Mouse (Mus musculus) thymus, adult 2 months (tissue): Measurements from ENCODE around the gene Fgfr2.

Experiments
- CTCF ChIP-seq: fragments of 200-500 bp; IDR thresholded peaks from 2 replicates; pipeline ENCODE4 v1.5.1; 2012; ENCODE audit warnings: mild to moderate bottlenecking, control low read depth, low read length, moderate library complexity, borderline replicate concordance; ENCODE audit not compliant: control insufficient read depth, poor library complexity, insufficient read depth; ENCODE audit errors: extremely low read depth
- POLR2A ChIP-seq: fragments of 200-500 bp; IDR thresholded peaks from 2 replicates; pipeline ENCODE4 v1.6.1; 2012; ENCODE audit warnings: mild to moderate bottlenecking, low read length, control low read depth, moderate library complexity; ENCODE audit not compliant: control insufficient read depth, poor library complexity, insufficient read depth; ENCODE audit errors: extremely low read depth

- TF ChIP-seq POLR2A (no peak), CTCF (no peak)
These were observed 2172.7 kb downstream of the Fgfr2 start for GRCm38 (mm10) chr7:130950482-130950881.
